Mouse (Mus musculus): ENCODE measurements around the gene Six3. TPM values are rescaled to one million over a fixed set of nuclear protein-coding genes. Genes with fewer than 3 reads are reported as not detected.

Six3 gene
- not detected for total RNA-seq (2021)

- intact Hi-C loops (cut with DNase I) = no loop called here
- DNase-seq = no peak
These were observed at the start of gene Six3 for GRCm38 (mm10) chr17:85613266-85613860. Gene Six3 (plus strand): TSS chr17:85613608.

- no peak for DNase-seq
- intact Hi-C loops (cut with DNase I) = no loop called here
These were observed 49.3 kb upstream of the Six3 start for GRCm38 (mm10) chr17:85564107-85564506.

- DNase-seq = no peak
- intact Hi-C loops (cut with DNase I) = no loop called here
These were observed 39.4 kb upstream of the Six3 start for GRCm38 (mm10) chr17:85574023-85574422.

GRCm38 (mm10) chr17:85578290-85578689, 35.1 kb upstream of the Six3 start:
- intact Hi-C loops (cut with DNase I) = no loop called here
- no peak for DNase-seq

GRCm38 (mm10) chr17:85579350-85579749, 34.1 kb upstream of the Six3 start:
- DNase-seq = no peak
- intact Hi-C loops (cut with DNase I) = no loop called here

GRCm38 (mm10) chr17:85580221-85580620, 33.2 kb upstream of the Six3 start:
- peak; percentile 59 to 65 for DNase-seq
- intact Hi-C loops (cut with DNase I) = no loop called here

GRCm38 (mm10) chr17:85584170-85584569, 29.2 kb upstream of the Six3 start:
- DNase-seq = no peak
- intact Hi-C loops (cut with DNase I) = no loop called here

- DNase-seq = no peak
- intact Hi-C loops (cut with DNase I) = no loop called here
These were observed 28.8 kb upstream of the Six3 start for GRCm38 (mm10) chr17:85584573-85584972.

- intact Hi-C loops (cut with DNase I) = no loop called here
- DNase-seq = no peak
These were observed 27.6 kb upstream of the Six3 start for GRCm38 (mm10) chr17:85585779-85586178.

- intact Hi-C loops (cut with DNase I) = no loop called here
These were observed 21.4 kb upstream of the Six3 start for GRCm38 (mm10) chr17:85591976-85592375.

GRCm38 (mm10) chr17:85595853-85596252, 17.6 kb upstream of the Six3 start:
- intact Hi-C loops (cut with DNase I) = no loop called here

More at GRCm38 (mm10) chr17:85591976-85592375, 21.4 kb upstream of the Six3 start:
- DNase-seq = no peak

GRCm38 (mm10) chr17:85596341-85596890, 17.0 kb upstream of the Six3 start:
- intact Hi-C loops (cut with DNase I) = no loop called here
- DNase-seq = no peak

More at GRCm38 (mm10) chr17:85595853-85596252, 17.6 kb upstream of the Six3 start:
- no peak for DNase-seq

GRCm38 (mm10) chr17:85599520-85599919, 13.9 kb upstream of the Six3 start:
- intact Hi-C loops (cut with DNase I) = no loop called here
- no peak for DNase-seq

GRCm38 (mm10) chr17:85606463-85606862, 6.9 kb upstream of the Six3 start:
- DNase-seq = no peak
- intact Hi-C loops (cut with DNase I) = no loop called here

GRCm38 (mm10) chr17:85607556-85608365, 5.6 kb upstream of the Six3 start:
- intact Hi-C loops (cut with DNase I) = no loop called here
- no peak for DNase-seq

GRCm38 (mm10) chr17:85608366-85609093, 4.9 kb upstream of the Six3 start:
- intact Hi-C loops (cut with DNase I) = no loop called here
- DNase-seq = no peak

GRCm38 (mm10) chr17:85609094-85609425, 4.3 kb upstream of the Six3 start:
- no peak for DNase-seq
- intact Hi-C loops (cut with DNase I) = no loop called here

- no peak for DNase-seq
- intact Hi-C loops (cut with DNase I) = no loop called here
These were observed 3.6 kb upstream of the Six3 start for GRCm38 (mm10) chr17:85609621-85610392.

- no peak for DNase-seq
- intact Hi-C loops (cut with DNase I) = no loop called here
These were observed 2.9 kb upstream of the Six3 start for GRCm38 (mm10) chr17:85610393-85611115.

Measured in heart, postnatal 10 days (tissue).